Mouse (Mus musculus) thymus, adult 2 months (tissue): ENCODE results near the gene Parvg. TPM values are rescaled to one million over a fixed set of nuclear protein-coding genes. Genes with fewer than 3 reads are reported as not detected.

ENCODE experiments used
- DNase-seq: peaks from one replicate; pipeline ENCODE4 v3.0.0; 2021
- H3K27ac ChIP-seq: fragments of 200-500 bp; 2 replicates; pipeline ENCODE4 v1.5.1; 2012; ENCODE audit warnings: low read length, control low read depth; ENCODE audit not compliant: control insufficient read depth, insufficient read depth
- H3K27me3 ChIP-seq: fragments of 200-500 bp; 2 replicates; pipeline ENCODE4 v1.6.1; 2012; ENCODE audit warnings: mild to moderate bottlenecking, low read length, moderate library complexity, mixed read lengths; ENCODE audit not compliant: control insufficient read depth, insufficient read depth
- H3K36me3 ChIP-seq: fragments of 200-500 bp; 2 replicates; pipeline ENCODE4 v1.6.1; 2012; ENCODE audit warnings: mild to moderate bottlenecking, low read length, moderate library complexity; ENCODE audit not compliant: control insufficient read depth, insufficient read depth
- H3K4me1 ChIP-seq: fragments of 200-500 bp; replicated peaks from 2 replicates; pipeline ENCODE4 v1.6.1; 2012; ENCODE audit warnings: low read length; ENCODE audit not compliant: control insufficient read depth, insufficient read depth
- H3K4me3 ChIP-seq: fragments of 200-500 bp; 2 replicates; pipeline ENCODE4 v1.5.1; 2012; ENCODE audit warnings: mild to moderate bottlenecking, low read length, control low read depth, moderate library complexity; ENCODE audit not compliant: control insufficient read depth, insufficient read depth
- CTCF ChIP-seq: fragments of 200-500 bp; IDR thresholded peaks from 2 replicates; pipeline ENCODE4 v1.5.1; 2012; ENCODE audit warnings: mild to moderate bottlenecking, control low read depth, low read length, moderate library complexity, borderline replicate concordance; ENCODE audit not compliant: control insufficient read depth, poor library complexity, insufficient read depth; ENCODE audit errors: extremely low read depth
- POLR2A ChIP-seq: fragments of 200-500 bp; IDR thresholded peaks from 2 replicates; pipeline ENCODE4 v1.6.1; 2012; ENCODE audit warnings: mild to moderate bottlenecking, low read length, control low read depth, moderate library complexity; ENCODE audit not compliant: control insufficient read depth, poor library complexity, insufficient read depth; ENCODE audit errors: extremely low read depth
- WGBS: fragments of 180-500 bp; shearing (Covaris S2); methylation state at CpG from one replicate; pipeline ENCODE4 v1.1.7; 2018; 5-methylcytosine and 5-hydroxymethylcytosine counted together
- polyA plus RNA-seq: library from polyadenylated mRNA; depleted of rRNA; stranded (reverse); fragments of >200 nt; gene quantifications from 2 replicates; pipeline ENCODE4 v1.2.3, GENCODE M21; 2012

Gene Parvg
- polyA plus RNA-seq, 1 experiment, result 185 TPM

DNA sequence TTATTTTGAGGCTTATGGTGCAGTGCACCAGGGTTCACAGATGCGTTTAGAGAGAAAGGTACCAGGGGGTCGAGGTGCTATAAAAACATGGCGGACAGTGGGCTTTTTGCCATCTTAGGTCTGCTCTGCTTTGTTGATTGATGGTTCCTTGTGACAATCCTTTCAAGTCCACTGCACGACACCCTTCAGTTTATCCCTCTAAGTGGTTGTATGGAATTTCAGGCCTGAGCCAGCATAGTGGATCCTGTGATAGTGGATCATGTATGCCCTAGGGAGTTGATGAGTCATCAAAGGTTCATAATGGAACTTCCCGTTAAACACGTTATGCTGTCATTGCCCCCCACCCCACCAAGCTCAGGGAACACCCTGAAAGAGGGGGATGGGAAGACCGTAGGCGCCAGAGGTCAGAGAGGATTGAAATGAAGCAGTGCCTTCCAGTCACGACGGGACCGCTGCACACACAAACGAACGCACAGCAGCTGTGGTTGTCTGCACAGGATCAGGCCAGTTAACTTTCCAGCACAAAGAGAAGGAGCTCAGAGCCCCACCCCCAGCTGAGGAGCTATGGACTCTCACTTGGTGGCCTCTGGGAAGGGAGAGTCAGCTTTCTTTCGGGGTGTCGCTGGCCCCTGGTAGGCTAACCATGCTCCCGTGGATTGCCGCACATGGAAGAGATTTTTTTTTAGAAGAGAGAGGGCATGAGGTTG, 42.0 kb downstream of the Parvg start:
- no peak overlapping the region for H3K27ac ChIP-seq
- DNase-seq, result no peak
- WGBS, result 91% methylated on average over 17 of the region's 17 CpGs
- no peaks in the 10 kb centered on the region for H3K4me1 ChIP-seq
- no peaks in the 10 kb centered on the region for H3K36me3 ChIP-seq
- no peaks in the 10 kb centered on the region for H3K27me3 ChIP-seq
- TF ChIP-seq POLR2A (no peak), CTCF (no peak)
- no peak overlapping the region for H3K4me3 ChIP-seq

DNA sequence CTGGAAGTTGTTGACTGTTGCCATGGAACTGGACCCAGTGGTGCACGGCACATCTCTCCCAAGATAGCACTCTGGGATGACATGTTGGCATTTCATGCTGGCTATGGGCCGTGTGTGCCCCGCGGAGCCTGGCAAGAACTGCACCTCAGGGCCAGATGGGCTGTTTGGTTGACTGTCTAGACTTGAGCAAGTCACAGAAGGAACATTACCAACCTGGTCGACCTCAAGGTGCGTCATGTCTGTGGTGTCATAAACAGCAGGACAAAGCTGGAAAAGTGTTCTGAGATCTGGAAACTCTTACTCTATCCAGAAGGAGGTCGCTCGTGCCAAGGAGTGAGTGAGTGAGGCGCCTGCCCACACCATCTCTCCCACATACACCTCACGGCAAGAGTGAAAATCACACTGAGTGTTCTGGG, 42.8 kb downstream of the Parvg start:
- H3K27ac ChIP-seq, result no peak overlapping the region
- WGBS, result 95% methylated on average over 10 of the region's 10 CpGs
- TF ChIP-seq POLR2A (no peak), CTCF (no peak)
- no peaks in the 10 kb centered on the region for H3K27me3 ChIP-seq
- no peaks in the 10 kb centered on the region for H3K4me1 ChIP-seq
- H3K4me3 ChIP-seq, result no peak overlapping the region
- H3K36me3 ChIP-seq, result no peaks in the 10 kb centered on the region
- DNase-seq, result no peak

DNA sequence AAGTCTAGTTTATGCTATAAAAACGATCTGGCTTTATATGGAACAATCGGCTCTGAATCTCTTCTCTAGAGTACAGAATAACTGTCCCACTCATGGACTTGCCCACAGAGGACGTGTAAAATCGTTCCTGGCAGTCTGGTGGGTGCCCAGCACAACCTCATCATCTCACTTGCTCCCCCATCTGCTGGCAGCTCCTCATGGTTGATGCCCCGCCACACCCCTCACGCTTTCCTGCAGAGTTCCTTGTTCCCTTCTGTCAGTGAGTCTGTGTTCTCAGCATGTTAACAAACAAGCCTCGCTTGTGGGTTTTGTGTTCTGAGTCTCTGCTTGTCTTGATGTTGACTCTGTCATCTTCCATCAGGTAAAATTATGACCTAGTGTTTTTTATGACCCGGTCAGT, 43.6 kb downstream of the Parvg start:
- no peak for DNase-seq
- H3K27me3 ChIP-seq, result no peaks in the 10 kb centered on the region
- 75% methylated on average over 8 of the region's 8 CpGs for WGBS
- H3K4me3 ChIP-seq, result no peak overlapping the region
- H3K36me3 ChIP-seq, result no peaks in the 10 kb centered on the region
- H3K27ac ChIP-seq, result no peak overlapping the region
- no peaks in the 10 kb centered on the region for H3K4me1 ChIP-seq
- TF ChIP-seq CTCF (no peak), POLR2A (no peak)

DNA sequence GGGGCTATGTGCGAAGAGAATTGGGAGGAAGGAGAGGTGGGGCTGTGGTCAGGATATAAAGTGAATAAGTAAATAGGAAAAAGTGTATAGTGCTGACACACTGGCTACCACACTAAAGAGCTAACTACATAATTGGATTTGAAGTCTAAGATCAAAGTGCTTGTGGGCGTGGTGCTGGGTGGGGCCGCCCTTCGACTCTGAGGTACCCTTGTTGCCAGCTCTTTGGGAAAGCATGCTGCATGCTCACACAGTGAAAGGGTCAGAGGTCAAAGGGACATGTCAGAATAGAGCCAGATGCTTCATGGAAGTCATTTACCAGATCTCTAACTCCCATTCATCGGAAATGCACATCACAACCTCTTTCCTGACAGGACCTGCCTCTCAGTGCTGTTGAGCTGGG, 49.0 kb downstream of the Parvg start:
- no peak overlapping the region for H3K27ac ChIP-seq

DNA sequence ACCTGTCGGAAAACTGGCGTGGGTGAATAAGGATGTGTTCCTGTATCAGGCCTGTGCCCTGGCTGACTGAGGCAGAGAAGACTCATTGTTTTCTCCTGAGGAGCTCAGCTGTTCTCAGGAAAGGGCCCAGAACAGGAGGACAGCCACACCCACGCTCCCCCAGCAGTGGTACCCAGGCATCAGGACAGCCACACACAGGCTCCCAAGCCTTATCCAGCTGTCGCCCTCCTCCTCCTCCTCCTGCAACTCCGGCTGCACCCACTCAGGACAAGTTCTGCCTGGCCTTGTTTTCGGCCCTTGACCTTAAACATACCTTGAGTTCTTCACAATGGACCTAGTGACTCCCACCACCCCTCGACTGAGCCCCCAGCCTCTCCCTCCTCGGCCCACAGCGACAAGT, 54.9 kb downstream of the Parvg start:
- no peak overlapping the region for H3K27ac ChIP-seq
- no peak for DNase-seq
- H3K36me3 ChIP-seq, result no peaks in the 10 kb centered on the region
- no peak overlapping the region for H3K4me3 ChIP-seq
- H3K4me1 ChIP-seq, result peaks cover 31% of the 10 kb centered on the region
- H3K27me3 ChIP-seq, result no peaks in the 10 kb centered on the region
- WGBS, result 94% methylated on average over 9 of the region's 9 CpGs
- no peak for TF ChIP-seq CTCF
- no peak for TF ChIP-seq POLR2A

More for the DNA sequence above, 49.0 kb downstream of the Parvg start:
- TF ChIP-seq CTCF (no peak), POLR2A (no peak)
- 45% methylated on average over 5 of the region's 5 CpGs for WGBS
- no peaks in the 10 kb centered on the region for H3K27me3 ChIP-seq
- no peaks in the 10 kb centered on the region for H3K36me3 ChIP-seq
- no peaks in the 10 kb centered on the region for H3K4me1 ChIP-seq
- no peak for DNase-seq
- H3K4me3 ChIP-seq, result no peak overlapping the region

DNA sequence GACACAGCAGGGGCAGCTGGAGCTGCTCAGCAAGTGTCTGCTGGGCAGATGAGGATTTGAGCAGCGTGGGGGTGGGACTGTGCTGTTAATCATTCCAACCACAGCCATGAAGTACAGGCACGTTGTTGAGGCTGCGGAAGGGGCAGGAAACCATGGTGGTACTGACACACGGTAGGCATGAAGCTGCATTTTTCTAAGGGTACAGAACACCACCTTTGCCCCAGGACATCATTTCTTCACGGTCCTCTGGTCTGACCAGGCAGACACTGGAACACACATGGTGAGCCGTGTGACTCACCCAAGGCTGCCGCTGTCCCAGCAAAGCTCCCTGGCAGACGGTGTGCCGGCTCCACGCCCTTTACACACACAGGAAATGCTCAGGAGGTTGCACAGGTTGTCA, 56.4 kb downstream of the Parvg start:
- Histone ChIP-seq H3K27me3 (no peaks in the 10 kb centered on the region), H3K4me3 (no peak overlapping the region), H3K36me3 (no peaks in the 10 kb centered on the region), H3K27ac (no peak overlapping the region), H3K4me1 (peaks cover 41% of the 10 kb centered on the region)
- 10% methylated on average over 10 of the region's 10 CpGs for WGBS
- TF ChIP-seq POLR2A (no peak), CTCF (no peak)
- no peak for DNase-seq
